Mouse (Mus musculus) limb, embryonic 12.5 days (tissue): ENCODE data around the gene Prokr1. TPM values are rescaled to one million over a fixed set of nuclear protein-coding genes. Genes with fewer than 3 reads are reported as not detected.
"Not testable (repeated sequence)": the region's sequence is repeated elsewhere in the genome, so short reads cannot be mapped to it uniquely, and the experiment has no call there.

ENCODE experiments used
- ATAC-seq: fragments of 200-750 bp; cut with Nextera tagmentation; 2 replicates; pipeline ENCODE4 v1.8.0; 2017; ENCODE audit warnings: low read depth, moderate TSS enrichment; ENCODE audit not compliant: insufficient number of reproducible peaks, insufficient read depth, low FRiP score, low TSS enrichment
- H3K27ac ChIP-seq: fragments of 300-500 bp; sonication (generic); 2 replicates; pipeline ENCODE4 v1.5.1; 2016; ENCODE audit warnings: mild to moderate bottlenecking, moderate library complexity
- H3K27me3 ChIP-seq: fragments of 300-500 bp; sonication (generic); 2 replicates; pipeline ENCODE4 v1.6.1; 2016; ENCODE audit warnings: mild to moderate bottlenecking, moderate library complexity
- H3K36me3 ChIP-seq: fragments of 300-500 bp; sonication (generic); 2 replicates; pipeline ENCODE4 v1.6.1; 2016; ENCODE audit warnings: mild to moderate bottlenecking, moderate library complexity
- H3K4me1 ChIP-seq: fragments of 300-500 bp; sonication (generic); replicated peaks from 2 replicates; pipeline ENCODE4 v1.6.1; 2016
- H3K4me2 ChIP-seq: fragments of 300-500 bp; sonication (generic); 2 replicates; pipeline ENCODE4 v1.6.1; 2016; ENCODE audit warnings: mild to moderate bottlenecking, moderate library complexity
- H3K4me3 ChIP-seq: fragments of 300-500 bp; sonication (generic); replicated peaks from 2 replicates; pipeline ENCODE4 v1.5.1; 2016; ENCODE audit warnings: mild to moderate bottlenecking
- H3K9ac ChIP-seq: fragments of 300-500 bp; sonication (generic); replicated peaks from 2 replicates; pipeline ENCODE4 v1.6.1; 2016; ENCODE audit warnings: mild to moderate bottlenecking, moderate library complexity
- H3K9me3 ChIP-seq: fragments of 300-500 bp; sonication (generic); 2 replicates; pipeline ENCODE4 v1.6.1; 2016; ENCODE audit warnings: mild to moderate bottlenecking, moderate library complexity
- WGBS: fragments of 180-500 bp; shearing (Covaris S2); methylation state at CpG from one replicate; pipeline ENCODE4 v1.1.7; 2016; 5-methylcytosine and 5-hydroxymethylcytosine counted together
- polyA plus RNA-seq: library from polyadenylated mRNA; unstranded; fragments of >200 nt; fragmentation: Nextera tagmentation; extraction: Ambion mirVana; gene quantifications from 2 replicates; pipeline ENCODE4 v1.2.1, GENCODE M21; 2016

Prokr1 gene
- polyA plus RNA-seq = 1.7 TPM in 2 replicates

DNA sequence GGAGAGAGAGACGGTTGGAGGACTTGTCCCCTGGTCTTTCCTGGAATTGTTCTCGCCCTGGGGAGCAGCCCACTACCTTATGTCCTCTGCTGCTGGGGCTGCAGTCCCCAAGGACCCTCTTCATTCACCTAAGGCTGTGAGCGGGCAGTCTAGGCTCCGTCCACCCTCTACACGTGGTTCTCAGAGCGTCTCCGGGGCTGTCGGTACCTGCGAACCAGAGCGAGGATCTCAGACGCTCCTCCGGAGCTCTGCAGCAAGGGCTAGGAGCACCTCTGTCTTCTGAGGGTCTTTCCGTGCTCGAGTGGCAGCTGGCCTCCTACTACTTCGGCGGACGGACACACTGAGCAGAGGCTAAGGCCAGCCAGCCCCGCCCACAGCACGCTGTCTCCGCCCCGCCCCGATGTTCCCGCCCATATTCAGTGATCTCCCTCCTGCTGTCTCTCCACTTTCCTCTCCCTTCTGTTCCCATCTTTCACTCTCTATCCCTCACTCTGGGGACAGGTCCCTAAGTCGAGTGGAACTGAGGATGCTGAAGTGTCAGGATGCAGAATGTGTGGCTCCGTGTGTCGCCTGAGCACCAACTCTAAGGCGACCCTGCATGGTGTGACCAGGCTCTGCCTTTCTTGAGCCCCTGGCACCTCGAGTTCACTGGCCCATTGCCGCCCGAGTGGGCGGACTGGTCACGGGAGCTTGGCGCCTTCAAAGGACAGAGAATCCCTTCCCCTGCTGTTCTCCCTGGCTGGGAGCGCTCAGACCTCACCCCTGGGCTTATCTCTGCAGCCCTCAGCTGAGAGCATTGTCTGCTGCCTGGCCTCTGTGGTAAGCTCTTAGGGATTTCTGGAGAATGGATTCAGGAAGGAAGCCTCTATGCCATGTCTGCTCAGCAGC, at the start of gene Prokr1:
Gene Prokr1 (minus strand): TSS at position 350 of the 888 bp plus-strand sequence.
- Histone ChIP-seq H3K4me1 (peaks cover 13% of the 10 kb centered on the region), H3K9ac (peak within 1 kb of the TSS; percentile 34), H3K36me3 (no peaks in the 10 kb centered on the region), H3K4me2 (peak within 1 kb of the TSS; percentile 90), H3K27me3 (peaks cover 31% of the 10 kb centered on the region), H3K9me3 (no peaks in the 10 kb centered on the region), H3K27ac (no peak within 1 kb of the TSS), H3K4me3 (peak within 1 kb of the TSS; percentile 54)
- peak; percentile 80 for ATAC-seq
- WGBS = under 1% methylated on average over 34 of the region's 34 CpGs

DNA sequence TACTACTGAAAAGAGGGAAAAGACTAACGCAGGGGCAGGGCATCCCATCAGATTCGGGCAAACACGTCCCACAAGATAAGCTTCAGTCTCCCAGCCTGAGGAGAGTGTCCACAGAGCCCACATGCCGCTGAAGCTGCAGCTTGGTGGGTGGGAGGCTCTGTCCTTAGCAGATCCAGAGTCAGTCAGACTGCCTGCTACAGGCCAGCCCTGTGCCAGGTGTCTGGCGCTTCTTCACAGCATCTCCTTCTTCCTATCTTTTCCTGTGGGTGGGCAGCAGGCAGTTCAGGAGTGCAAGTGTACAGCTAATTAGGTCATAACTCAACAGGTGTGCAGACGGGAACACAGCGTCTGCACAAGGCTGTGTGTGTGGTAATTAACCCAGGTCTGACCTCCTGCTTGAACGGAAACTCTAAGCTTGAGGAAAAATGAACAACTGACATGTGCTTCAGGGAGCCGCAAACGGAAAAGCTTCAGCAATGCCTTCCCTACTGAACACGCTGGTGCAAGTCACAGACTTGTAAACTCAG, 47.7 kb upstream of the Prokr1 start:
- Histone ChIP-seq H3K4me2 (no peak overlapping the region), H3K27me3 (no peaks in the 10 kb centered on the region), H3K9ac (no peak overlapping the region), H3K4me1 (peaks cover 8% of the 10 kb centered on the region), H3K4me3 (no peak overlapping the region), H3K27ac (no peak overlapping the region), H3K9me3 (no peaks in the 10 kb centered on the region), H3K36me3 (no peaks in the 10 kb centered on the region)
- 32% methylated on average over 11 of the region's 11 CpGs for WGBS
- no peak for ATAC-seq

DNA sequence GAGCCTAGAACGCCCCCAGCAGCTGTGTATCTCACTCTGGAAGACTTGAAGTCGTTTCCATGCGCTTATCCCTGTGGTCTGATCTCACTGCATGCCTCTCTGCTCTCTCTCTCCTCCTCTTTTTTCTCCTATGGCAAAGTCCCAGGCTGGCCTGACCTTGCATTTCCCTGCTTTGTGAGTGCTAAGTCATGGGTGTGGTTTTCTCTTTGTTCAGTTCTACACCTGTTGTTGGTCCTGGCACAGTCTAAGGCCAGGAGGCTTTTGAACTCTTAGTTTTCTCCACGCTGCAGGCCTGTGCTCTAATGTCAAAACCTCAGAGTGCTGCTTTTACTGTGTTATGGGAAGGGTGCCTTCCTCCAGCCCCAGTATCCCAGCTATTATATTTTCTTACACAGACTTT, 41.6 kb upstream of the Prokr1 start:
- Histone ChIP-seq H3K4me3 (no peak overlapping the region), H3K4me2 (no peak overlapping the region), H3K9me3 (no peaks in the 10 kb centered on the region), H3K27me3 (no peaks in the 10 kb centered on the region), H3K36me3 (peaks cover 11% of the 10 kb centered on the region; the same call in 1 of the 2 replicates), H3K27ac (no peak overlapping the region), H3K4me1 (no peaks in the 10 kb centered on the region), H3K9ac (no peak overlapping the region)
- no peak for ATAC-seq
- WGBS = 75% methylated on average over 4 of the region's 4 CpGs

DNA sequence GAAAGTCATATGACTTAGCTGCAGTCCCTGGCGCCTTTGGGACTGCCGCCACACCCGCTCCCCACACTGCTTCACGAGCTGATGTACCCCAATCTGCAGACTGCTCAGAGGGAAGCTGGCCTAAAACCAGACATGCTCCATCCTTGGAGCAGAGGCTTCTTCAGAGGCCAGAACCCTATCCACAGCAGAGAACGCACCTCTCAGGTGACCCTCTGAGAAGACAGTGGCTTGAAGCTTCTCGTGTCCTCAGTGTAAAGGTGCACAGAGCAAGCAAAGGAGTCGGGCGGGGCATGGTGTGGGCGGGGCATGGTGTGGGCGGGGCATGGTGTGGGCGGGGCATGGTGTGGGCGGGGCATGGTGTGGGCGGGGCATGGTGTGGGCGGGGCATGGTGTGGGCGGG, 38.4 kb upstream of the Prokr1 start:
- H3K9ac ChIP-seq, H3K27ac ChIP-seq, H3K9me3 ChIP-seq, H3K27me3 ChIP-seq, ATAC-seq, H3K4me3 ChIP-seq, H3K4me2 ChIP-seq, H3K4me1 ChIP-seq: not testable (repeated sequence)
- peaks cover 11% of the 10 kb centered on the region; the same call in 1 of the 2 replicates for H3K36me3 ChIP-seq
- WGBS = 71% methylated on average over 15 of the region's 15 CpGs

DNA sequence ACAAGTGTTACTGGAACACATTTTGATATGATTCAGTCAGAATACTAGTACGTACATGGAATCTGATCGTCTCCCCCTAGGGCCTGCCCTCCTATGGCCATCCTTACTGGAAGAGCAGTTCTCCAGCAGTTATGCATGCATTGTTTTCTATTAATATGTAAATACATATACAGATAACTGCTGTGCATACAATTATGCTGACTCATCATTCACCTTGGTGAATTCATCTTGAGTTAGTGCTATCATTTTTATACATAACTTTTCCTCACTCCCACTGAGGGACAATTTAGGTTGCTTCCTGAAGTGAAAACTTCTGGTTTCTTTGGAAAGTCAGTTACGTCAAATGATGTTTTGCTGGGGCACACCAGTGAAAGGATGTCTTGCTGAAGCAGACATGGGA, 32.6 kb upstream of the Prokr1 start:
- 91% methylated on average over 3 of the region's 3 CpGs for WGBS
- H3K9ac ChIP-seq = no peak overlapping the region
- H3K27me3 ChIP-seq = no peaks in the 10 kb centered on the region
- H3K9me3 ChIP-seq = no peaks in the 10 kb centered on the region
- no peak overlapping the region for H3K27ac ChIP-seq
- H3K4me2 ChIP-seq = no peak overlapping the region
- no peaks in the 10 kb centered on the region for H3K4me1 ChIP-seq
- H3K4me3 ChIP-seq = no peak overlapping the region
- ATAC-seq = no peak
- H3K36me3 ChIP-seq = no peaks in the 10 kb centered on the region

DNA sequence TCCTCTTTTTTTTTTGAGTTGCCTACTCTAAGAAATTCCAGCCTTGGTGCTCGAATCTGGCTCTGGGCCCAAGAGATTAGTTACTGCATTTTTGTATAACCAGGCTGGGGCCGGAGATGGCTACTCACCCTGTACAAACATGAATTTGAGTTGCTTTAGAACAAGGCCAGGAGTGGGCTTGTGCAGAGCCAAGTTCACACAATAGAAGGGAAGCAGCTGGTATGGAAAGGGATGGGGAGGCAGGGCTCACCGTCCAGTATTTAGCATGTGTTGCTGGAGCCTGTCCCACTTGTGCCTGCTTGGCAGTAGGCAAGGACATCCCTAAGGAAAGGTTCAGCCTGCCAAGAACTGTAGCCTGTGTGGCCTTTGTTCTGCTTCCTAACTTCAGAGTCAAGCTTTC, 30.7 kb upstream of the Prokr1 start:
- H3K36me3 ChIP-seq = no peaks in the 10 kb centered on the region
- no peak for ATAC-seq
- no peak overlapping the region for H3K27ac ChIP-seq
- no peaks in the 10 kb centered on the region for H3K27me3 ChIP-seq
- whole genome bisulfite sequencing = 75% methylated on average over 3 of the region's 3 CpGs
- H3K4me1 ChIP-seq = no peaks in the 10 kb centered on the region
- H3K4me2 ChIP-seq = no peak overlapping the region
- no peak overlapping the region for H3K4me3 ChIP-seq
- H3K9ac ChIP-seq = no peak overlapping the region
- H3K9me3 ChIP-seq = no peaks in the 10 kb centered on the region

DNA sequence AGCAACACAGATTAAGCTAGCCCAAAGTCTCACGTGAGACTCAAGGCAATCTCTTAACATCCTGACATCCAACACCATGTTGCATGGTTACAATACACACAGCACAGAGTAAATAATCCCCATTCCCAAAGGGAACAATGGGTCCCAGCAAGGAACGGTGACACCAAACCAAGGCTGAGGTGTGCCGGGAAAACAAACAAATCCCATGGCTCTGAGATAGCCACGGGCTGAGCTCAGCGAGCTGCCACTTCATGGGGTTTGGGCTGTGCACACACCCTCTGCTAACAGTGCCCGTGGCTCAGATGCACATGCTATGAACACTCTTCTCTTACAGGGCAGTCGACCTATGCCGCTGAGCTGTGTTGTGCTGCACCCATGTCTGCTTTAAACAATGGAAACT, 27.5 kb upstream of the Prokr1 start:
- Histone ChIP-seq H3K27ac (no peak overlapping the region), H3K4me3 (no peak overlapping the region), H3K36me3 (no peaks in the 10 kb centered on the region), H3K9me3 (no peaks in the 10 kb centered on the region), H3K4me1 (no peaks in the 10 kb centered on the region), H3K4me2 (no peak overlapping the region), H3K27me3 (no peaks in the 10 kb centered on the region), H3K9ac (no peak overlapping the region)
- no peak for ATAC-seq
- 87% methylated on average over 8 of the region's 8 CpGs for WGBS

DNA sequence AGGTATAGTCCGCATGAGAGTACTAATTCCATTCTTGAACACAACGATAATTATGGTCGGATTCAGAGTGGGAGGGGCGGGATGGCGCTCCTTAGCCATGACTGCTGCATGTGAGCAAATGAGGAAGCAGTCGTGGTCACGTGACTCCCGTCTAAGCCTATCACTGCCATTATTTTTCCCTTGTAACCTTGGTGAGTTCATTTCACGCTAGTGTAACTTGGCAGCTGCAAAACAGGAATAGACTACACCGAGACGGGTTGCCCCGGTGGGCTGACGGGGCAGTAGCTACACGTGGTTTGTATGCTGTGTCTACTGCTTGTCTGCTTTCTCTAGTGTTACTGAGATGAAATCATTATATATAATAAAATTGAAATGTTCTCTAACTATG, 25.1 kb upstream of the Prokr1 start:
- Histone ChIP-seq H3K36me3 (no peaks in the 10 kb centered on the region), H3K27ac (no peak overlapping the region), H3K9me3 (no peaks in the 10 kb centered on the region), H3K9ac (no peak overlapping the region), H3K27me3 (peaks cover 3% of the 10 kb centered on the region; the same call in 1 of the 2 replicates), H3K4me2 (no peak overlapping the region), H3K4me1 (no peaks in the 10 kb centered on the region), H3K4me3 (no peak overlapping the region)
- 92% methylated on average over 14 of the region's 14 CpGs for WGBS
- no peak for ATAC-seq

DNA sequence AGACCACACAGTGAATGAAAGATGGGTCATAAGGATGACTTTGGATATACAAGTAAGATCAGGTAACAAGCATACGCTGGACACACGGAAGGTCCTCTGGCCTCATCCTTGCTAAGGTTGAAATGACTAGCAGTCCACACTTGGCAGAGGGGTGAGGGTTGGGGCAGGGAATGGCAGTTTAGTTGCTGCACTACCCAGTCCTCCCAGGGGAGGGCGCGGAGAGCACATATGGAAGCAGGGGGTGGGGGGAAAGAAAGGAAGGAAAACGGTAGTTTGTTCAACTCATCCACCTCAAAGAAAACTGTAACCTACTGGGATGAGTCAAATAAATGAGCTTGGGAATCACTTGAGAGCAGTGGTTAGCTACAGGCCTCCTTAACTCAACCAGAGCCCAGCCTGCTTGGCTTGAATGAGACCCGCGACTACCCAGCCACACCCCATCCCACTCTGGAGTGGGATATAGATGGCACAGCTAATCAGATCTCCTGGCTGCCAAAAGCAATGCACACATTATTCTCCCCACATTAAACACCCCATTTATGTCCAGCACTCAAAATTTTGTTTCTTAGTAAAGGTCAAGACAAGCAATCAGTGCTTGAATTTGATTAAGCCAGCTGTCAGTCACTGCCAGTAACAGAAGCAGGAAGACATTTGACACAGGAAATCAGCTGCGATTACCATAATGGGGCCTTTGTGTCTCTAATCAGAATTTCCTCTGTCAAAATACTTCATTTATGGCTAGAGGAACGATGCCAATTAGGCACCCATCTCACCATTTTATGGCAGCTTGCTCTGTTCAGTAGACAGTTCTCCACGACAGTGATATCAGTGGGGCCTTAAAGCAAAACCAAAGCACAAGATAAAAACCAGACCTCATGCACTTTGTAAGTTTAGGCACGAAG, 24.5 kb upstream of the Prokr1 start:
- WGBS = 51% methylated on average over 11 of the region's 11 CpGs
- no peak overlapping the region for H3K4me2 ChIP-seq
- ATAC-seq = no peak

DNA sequence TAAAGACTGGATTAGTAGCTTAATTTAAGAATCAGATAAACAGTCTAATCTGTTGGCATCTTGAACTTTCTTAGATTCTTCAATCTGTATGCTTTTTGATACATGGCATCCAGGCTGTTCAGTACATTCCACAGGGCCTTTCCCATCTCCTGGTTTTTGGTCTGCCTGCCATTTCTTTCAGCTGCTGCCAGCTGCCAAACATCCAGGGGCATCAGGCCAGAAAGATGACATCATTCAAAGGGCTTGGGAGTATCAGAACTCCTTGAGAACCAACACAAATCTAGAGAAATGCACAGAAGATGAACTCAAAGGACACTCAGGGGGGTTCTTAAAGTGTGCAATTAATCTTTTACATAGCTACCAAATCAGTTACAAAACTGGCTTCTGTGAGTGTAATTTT, 9.3 kb upstream of the Prokr1 start:
- Histone ChIP-seq H3K4me3 (no peak overlapping the region), H3K4me2 (no peak overlapping the region), H3K9me3 (no peaks in the 10 kb centered on the region), H3K4me1 (peaks cover 5% of the 10 kb centered on the region; the same call in 1 of the 2 replicates), H3K9ac (no peak overlapping the region), H3K27me3 (no peaks in the 10 kb centered on the region), H3K27ac (no peak overlapping the region), H3K36me3 (no peaks in the 10 kb centered on the region)
- no peak for ATAC-seq

More for the DNA sequence above, 24.5 kb upstream of the Prokr1 start:
- Histone ChIP-seq H3K4me1 (no peaks in the 10 kb centered on the region), H3K36me3 (no peaks in the 10 kb centered on the region), H3K4me3 (no peak overlapping the region), H3K27ac (no peak overlapping the region), H3K9me3 (no peaks in the 10 kb centered on the region), H3K9ac (no peak overlapping the region), H3K27me3 (peaks cover 3% of the 10 kb centered on the region; the same call in 1 of the 2 replicates)
